Mouse (Mus musculus) limb, embryonic 14.5 days (tissue): ENCODE results near the gene Gfy. TPM values are rescaled to one million over a fixed set of nuclear protein-coding genes. Genes with fewer than 3 reads are reported as not detected.

Source experiments
- ATAC-seq: fragments of 200-750 bp; cut with Nextera tagmentation; 2 replicates; pipeline ENCODE4 v1.8.0; 2017; ENCODE audit warnings: low read depth, moderate number of reproducible peaks, moderate TSS enrichment; ENCODE audit not compliant: low FRiP score
- DNase-seq: peaks from one replicate; pipeline ENCODE4 v3.0.0-alpha.2; 2015; ENCODE audit warnings: low spot score
- H3K27ac ChIP-seq: fragments of 300-500 bp; sonication (generic); replicated peaks from 2 replicates; pipeline ENCODE4 v1.5.1; 2014; ENCODE audit warnings: low read depth, mild to moderate bottlenecking, low read length, moderate library complexity, mixed read lengths
- H3K27me3 ChIP-seq: fragments of 300-500 bp; sonication (generic); 2 replicates; pipeline ENCODE4 v1.6.1; 2014; ENCODE audit warnings: low read length, mixed read lengths; ENCODE audit not compliant: control insufficient read depth, insufficient read depth
- H3K36me3 ChIP-seq: fragments of 300-500 bp; sonication (generic); 2 replicates; pipeline ENCODE4 v1.6.1; 2014; ENCODE audit warnings: mild to moderate bottlenecking, low read length, moderate library complexity, mixed read lengths; ENCODE audit not compliant: control insufficient read depth, insufficient read depth
- H3K4me1 ChIP-seq: fragments of 300-500 bp; sonication (generic); 2 replicates; pipeline ENCODE4 v1.6.1; 2014; ENCODE audit warnings: antibody characterized with exemption, low read length, mixed read lengths; ENCODE audit not compliant: control insufficient read depth, insufficient read depth
- H3K4me2 ChIP-seq: fragments of 300-500 bp; sonication (generic); replicated peaks from 2 replicates; pipeline ENCODE4 v1.6.1; 2014; ENCODE audit warnings: low read depth, mild to moderate bottlenecking, low read length, moderate library complexity; ENCODE audit not compliant: severe bottlenecking
- H3K4me3 ChIP-seq: fragments of 300-500 bp; sonication (generic); replicated peaks from 2 replicates; pipeline ENCODE4 v1.5.1; 2014; ENCODE audit warnings: low read length
- H3K9ac ChIP-seq: fragments of 300-500 bp; sonication (generic); 2 replicates; pipeline ENCODE4 v1.6.1; 2014; ENCODE audit warnings: mild to moderate bottlenecking, low read depth, low read length, moderate library complexity; ENCODE audit not compliant: severe bottlenecking
- H3K9me3 ChIP-seq: fragments of 300-500 bp; sonication (generic); 2 replicates; pipeline ENCODE4 v1.6.1; 2016; ENCODE audit warnings: low read length; ENCODE audit not compliant: control insufficient read depth
- POLR2A ChIP-seq: fragments of 200-500 bp; IDR thresholded peaks from 2 replicates; pipeline ENCODE4 v1.8.0; 2012; ENCODE audit warnings: inconsistent platforms, mild to moderate bottlenecking, moderate library complexity, borderline replicate concordance; ENCODE audit not compliant: insufficient read depth, insufficient read length; ENCODE audit errors: extremely low read depth
- WGBS: fragments of 180-500 bp; shearing (Covaris S2); extraction: QIAGEN DNeasy Blood & Tissue Kit; methylation state at CpG from one replicate; pipeline ENCODE4 v1.1.7; 2014; 5-methylcytosine and 5-hydroxymethylcytosine counted together
- polyA plus RNA-seq, 2 experiments: library from polyadenylated mRNA; depleted of rRNA in 1 of 2; stranded (reverse) in 1 of 2; unstranded in 1 of 2; fragments of >200 nt; fragmentation: Nextera tagmentation in 1 of 2; extraction: Ambion mirVana in 1 of 2; gene quantifications; 2 replicates each; pipeline versions ENCODE4 v1.2.1 to v1.2.3; 2012 to 2014

The Gfy gene
- polyA plus RNA-seq, 2 experiments = 0.09 TPM; not detected in 1

GRCm38 (mm10) chr7:45149545-45149944, 29.8 kb downstream of the Gfy start:
- H3K9me3 ChIP-seq = no peaks in the 10 kb centered on the region
- no peak for TF ChIP-seq POLR2A
- no peak overlapping the region for H3K27ac ChIP-seq
- no peak overlapping the region for H3K9ac ChIP-seq
- no peak overlapping the region for H3K4me3 ChIP-seq
- H3K4me1 ChIP-seq = peaks cover 5% of the 10 kb centered on the region; the same call in 1 of the 2 replicates
- 83% methylated on average over 6 of the region's 6 CpGs for WGBS
- H3K27me3 ChIP-seq = no peaks in the 10 kb centered on the region
- no peak for ATAC-seq
- H3K4me2 ChIP-seq = no peak overlapping the region
- H3K36me3 ChIP-seq = peaks cover 44% of the 10 kb centered on the region
- no peak for DNase-seq

- ATAC-seq (no peak), DNase-seq (no peak)
- no peaks in the 10 kb centered on the region for H3K27me3 ChIP-seq
- H3K4me1 ChIP-seq = peaks cover 5% of the 10 kb centered on the region; the same call in 1 of the 2 replicates
- WGBS = 56% methylated on average over 4 of the region's 4 CpGs
- peaks cover 53% of the 10 kb centered on the region for H3K36me3 ChIP-seq
- no peak overlapping the region for H3K4me2 ChIP-seq
- H3K27ac ChIP-seq = no peak overlapping the region
- TF ChIP-seq POLR2A = no peak
- no peak overlapping the region for H3K4me3 ChIP-seq
- H3K9me3 ChIP-seq = no peaks in the 10 kb centered on the region
- H3K9ac ChIP-seq = no peak overlapping the region
Measured at GRCm38 (mm10) chr7:45148534-45149098, 30.8 kb downstream of the Gfy start.

- H3K36me3 ChIP-seq = peaks cover 60% of the 10 kb centered on the region
- DNase-seq = no peak
- WGBS = 87% methylated on average over 11 of the region's 11 CpGs
- TF ChIP-seq POLR2A = no peak
- no peak overlapping the region for H3K27ac ChIP-seq
- no peaks in the 10 kb centered on the region for H3K9me3 ChIP-seq
- H3K4me3 ChIP-seq = no peak overlapping the region
- H3K4me1 ChIP-seq = peaks cover 3% of the 10 kb centered on the region; the same call in 1 of the 2 replicates
- H3K4me2 ChIP-seq = no peak overlapping the region
- H3K27me3 ChIP-seq = no peaks in the 10 kb centered on the region
- no peak overlapping the region for H3K9ac ChIP-seq
- no peak for ATAC-seq
Measured at GRCm38 (mm10) chr7:45147899-45148298, 31.5 kb downstream of the Gfy start.

- Histone ChIP-seq H3K27me3 (no peaks in the 10 kb centered on the region), H3K27ac (no peak overlapping the region), H3K4me1 (peaks cover 3% of the 10 kb centered on the region; the same call in 1 of the 2 replicates), H3K36me3 (peaks cover 64% of the 10 kb centered on the region), H3K4me2 (no peak overlapping the region), H3K9me3 (no peaks in the 10 kb centered on the region), H3K4me3 (no peak overlapping the region), H3K9ac (no peak overlapping the region)
- no peak for TF ChIP-seq POLR2A
- WGBS = 92% methylated on average over 11 of the region's 11 CpGs
- ATAC-seq (no peak), DNase-seq (no peak)
Measured at GRCm38 (mm10) chr7:45147267-45147666, 32.1 kb downstream of the Gfy start.

- Histone ChIP-seq H3K4me3 (no peak overlapping the region), H3K9ac (no peak overlapping the region), H3K27me3 (no peaks in the 10 kb centered on the region), H3K36me3 (peaks cover 71% of the 10 kb centered on the region), H3K4me1 (no peaks in the 10 kb centered on the region), H3K27ac (no peak overlapping the region), H3K9me3 (no peaks in the 10 kb centered on the region), H3K4me2 (no peak overlapping the region)
- 95% methylated on average over 8 of the region's 8 CpGs for WGBS
- no peak for TF ChIP-seq POLR2A
- ATAC-seq (no peak), DNase-seq (no peak)
Measured at GRCm38 (mm10) chr7:45145460-45145859, 33.9 kb downstream of the Gfy start.
